Mouse (Mus musculus): ENCODE results near the gene Cdk18. TPM values are rescaled to one million over a fixed set of nuclear protein-coding genes. Genes with fewer than 3 reads are reported as not detected.

Cdk18 gene
- polyA plus RNA-seq, 1 experiment = 24.6 TPM

GRCm38 (mm10) chr1:132089767-132090166, 49.7 kb downstream of the Cdk18 start:
- H3K4me3 ChIP-seq (ENCODE audit: low read depth, low read length) = no peak overlapping the region

GRCm38 (mm10) chr1:132088181-132088671, 51.3 kb downstream of the Cdk18 start:
- Histone ChIP-seq H3K4me3 (ENCODE audit: low read depth, low read length) (no peak overlapping the region), H3K9ac (ENCODE audit: low read depth, poor library complexity, severe bottlenecking) (no peak overlapping the region), H3K36me3 (ENCODE audit: control insufficient read depth, insufficient read depth, low read length, poor library complexity, severe bottlenecking) (no peaks in the 10 kb centered on the region), H3K4me1 (ENCODE audit: control insufficient read depth, insufficient read depth, low read length) (no peaks in the 10 kb centered on the region), H3K27me3 (ENCODE audit: control insufficient read depth, insufficient read depth, low read length, poor library complexity, severe bottlenecking) (no peaks in the 10 kb centered on the region), H3K27ac (ENCODE audit: insufficient read depth, low read length) (no peak overlapping the region), H3K9me3 (replicated peaks; ENCODE audit: control insufficient read depth, insufficient read depth, low read length, poor library complexity, severe bottlenecking) (no peaks in the 10 kb centered on the region)
- TF ChIP-seq CTCF (IDR thresholded peaks at IDR 0.05; ENCODE audit: low read depth, low read length) (no peak), POLR2A (IDR thresholded peaks at IDR 0.05; ENCODE audit: insufficient read depth, low read length) (no peak), EP300 (IDR thresholded peaks at IDR 0.05; ENCODE audit: insufficient read depth, low read depth, low read length) (no peak)

More at GRCm38 (mm10) chr1:132089767-132090166, 49.7 kb downstream of the Cdk18 start:
- TF ChIP-seq EP300 (IDR thresholded peaks at IDR 0.05; ENCODE audit: insufficient read depth, low read depth, low read length) (no peak), CTCF (IDR thresholded peaks at IDR 0.05; ENCODE audit: low read depth, low read length) (no peak), POLR2A (IDR thresholded peaks at IDR 0.05; ENCODE audit: insufficient read depth, low read length) (no peak)
- Histone ChIP-seq H3K27ac (ENCODE audit: insufficient read depth, low read length) (no peak overlapping the region), H3K9me3 (replicated peaks; ENCODE audit: control insufficient read depth, insufficient read depth, low read length, poor library complexity, severe bottlenecking) (no peaks in the 10 kb centered on the region), H3K27me3 (ENCODE audit: control insufficient read depth, insufficient read depth, low read length, poor library complexity, severe bottlenecking) (no peaks in the 10 kb centered on the region), H3K9ac (ENCODE audit: low read depth, poor library complexity, severe bottlenecking) (no peak overlapping the region), H3K4me1 (ENCODE audit: control insufficient read depth, insufficient read depth, low read length) (no peaks in the 10 kb centered on the region), H3K36me3 (ENCODE audit: control insufficient read depth, insufficient read depth, low read length, poor library complexity, severe bottlenecking) (no peaks in the 10 kb centered on the region)

GRCm38 (mm10) chr1:132085181-132086049, 54.1 kb downstream of the Cdk18 start:
- Histone ChIP-seq H3K9ac (ENCODE audit: low read depth, poor library complexity, severe bottlenecking) (no peak overlapping the region), H3K36me3 (ENCODE audit: control insufficient read depth, insufficient read depth, low read length, poor library complexity, severe bottlenecking) (no peaks in the 10 kb centered on the region), H3K4me3 (ENCODE audit: low read depth, low read length) (no peak overlapping the region), H3K4me1 (ENCODE audit: control insufficient read depth, insufficient read depth, low read length) (no peaks in the 10 kb centered on the region), H3K27me3 (ENCODE audit: control insufficient read depth, insufficient read depth, low read length, poor library complexity, severe bottlenecking) (no peaks in the 10 kb centered on the region), H3K27ac (ENCODE audit: insufficient read depth, low read length) (no peak overlapping the region), H3K9me3 (replicated peaks; ENCODE audit: control insufficient read depth, insufficient read depth, low read length, poor library complexity, severe bottlenecking) (no peaks in the 10 kb centered on the region)
- TF ChIP-seq CTCF (IDR thresholded peaks at IDR 0.05; ENCODE audit: low read depth, low read length) = no peak
- TF ChIP-seq EP300 (IDR thresholded peaks at IDR 0.05; ENCODE audit: insufficient read depth, low read depth, low read length) = no peak
- no peak for TF ChIP-seq POLR2A (IDR thresholded peaks at IDR 0.05; ENCODE audit: insufficient read depth, low read length)

GRCm38 (mm10) chr1:132078413-132078812, 61.1 kb downstream of the Cdk18 start:
- Histone ChIP-seq H3K36me3 (ENCODE audit: control insufficient read depth, insufficient read depth, low read length, poor library complexity, severe bottlenecking) (no peaks in the 10 kb centered on the region), H3K27ac (ENCODE audit: insufficient read depth, low read length) (no peak overlapping the region), H3K27me3 (ENCODE audit: control insufficient read depth, insufficient read depth, low read length, poor library complexity, severe bottlenecking) (no peaks in the 10 kb centered on the region), H3K9ac (ENCODE audit: low read depth, poor library complexity, severe bottlenecking) (no peak overlapping the region), H3K4me1 (ENCODE audit: control insufficient read depth, insufficient read depth, low read length) (no peaks in the 10 kb centered on the region), H3K9me3 (replicated peaks; ENCODE audit: control insufficient read depth, insufficient read depth, low read length, poor library complexity, severe bottlenecking) (no peaks in the 10 kb centered on the region), H3K4me3 (ENCODE audit: low read depth, low read length) (no peak overlapping the region)
- TF ChIP-seq EP300 (IDR thresholded peaks at IDR 0.05; ENCODE audit: insufficient read depth, low read depth, low read length) (no peak), CTCF (IDR thresholded peaks at IDR 0.05; ENCODE audit: low read depth, low read length) (no peak), POLR2A (IDR thresholded peaks at IDR 0.05; ENCODE audit: insufficient read depth, low read length) (no peak)

GRCm38 (mm10) chr1:132075576-132075975, 63.9 kb downstream of the Cdk18 start:
- Histone ChIP-seq H3K9me3 (replicated peaks; ENCODE audit: control insufficient read depth, insufficient read depth, low read length, poor library complexity, severe bottlenecking) (no peaks in the 10 kb centered on the region), H3K4me3 (ENCODE audit: low read depth, low read length) (no peak overlapping the region), H3K36me3 (ENCODE audit: control insufficient read depth, insufficient read depth, low read length, poor library complexity, severe bottlenecking) (no peaks in the 10 kb centered on the region), H3K4me1 (ENCODE audit: control insufficient read depth, insufficient read depth, low read length) (no peaks in the 10 kb centered on the region), H3K27me3 (ENCODE audit: control insufficient read depth, insufficient read depth, low read length, poor library complexity, severe bottlenecking) (no peaks in the 10 kb centered on the region), H3K9ac (ENCODE audit: low read depth, poor library complexity, severe bottlenecking) (no peak overlapping the region), H3K27ac (ENCODE audit: insufficient read depth, low read length) (no peak overlapping the region)
- TF ChIP-seq CTCF (IDR thresholded peaks at IDR 0.05; ENCODE audit: low read depth, low read length) (no peak), EP300 (IDR thresholded peaks at IDR 0.05; ENCODE audit: insufficient read depth, low read depth, low read length) (no peak), POLR2A (IDR thresholded peaks at IDR 0.05; ENCODE audit: insufficient read depth, low read length) (no peak)

GRCm38 (mm10) chr1:132070659-132071058, 68.8 kb downstream of the Cdk18 start:
- Histone ChIP-seq H3K9ac (ENCODE audit: low read depth, poor library complexity, severe bottlenecking) (no peak overlapping the region), H3K4me1 (ENCODE audit: control insufficient read depth, insufficient read depth, low read length) (no peaks in the 10 kb centered on the region), H3K36me3 (ENCODE audit: control insufficient read depth, insufficient read depth, low read length, poor library complexity, severe bottlenecking) (no peaks in the 10 kb centered on the region), H3K4me3 (ENCODE audit: low read depth, low read length) (no peak overlapping the region), H3K9me3 (replicated peaks; ENCODE audit: control insufficient read depth, insufficient read depth, low read length, poor library complexity, severe bottlenecking) (no peaks in the 10 kb centered on the region), H3K27me3 (ENCODE audit: control insufficient read depth, insufficient read depth, low read length, poor library complexity, severe bottlenecking) (no peaks in the 10 kb centered on the region), H3K27ac (ENCODE audit: insufficient read depth, low read length) (no peak overlapping the region)
- TF ChIP-seq CTCF (IDR thresholded peaks at IDR 0.05; ENCODE audit: low read depth, low read length) (no peak), EP300 (IDR thresholded peaks at IDR 0.05; ENCODE audit: insufficient read depth, low read depth, low read length) (no peak), POLR2A (IDR thresholded peaks at IDR 0.05; ENCODE audit: insufficient read depth, low read length) (no peak)

All from ES-Bruce4 (cell line).